Mouse (Mus musculus) layer of hippocampus, adult 9-10 months (tissue): ENCODE results near the gene 4930562C15Rik.

Experiments used
- DNase-seq: peaks from one replicate; pipeline ENCODE4 v3.0.0; 2022; ENCODE audit warnings: low spot score

4930562C15Rik gene

DNA sequence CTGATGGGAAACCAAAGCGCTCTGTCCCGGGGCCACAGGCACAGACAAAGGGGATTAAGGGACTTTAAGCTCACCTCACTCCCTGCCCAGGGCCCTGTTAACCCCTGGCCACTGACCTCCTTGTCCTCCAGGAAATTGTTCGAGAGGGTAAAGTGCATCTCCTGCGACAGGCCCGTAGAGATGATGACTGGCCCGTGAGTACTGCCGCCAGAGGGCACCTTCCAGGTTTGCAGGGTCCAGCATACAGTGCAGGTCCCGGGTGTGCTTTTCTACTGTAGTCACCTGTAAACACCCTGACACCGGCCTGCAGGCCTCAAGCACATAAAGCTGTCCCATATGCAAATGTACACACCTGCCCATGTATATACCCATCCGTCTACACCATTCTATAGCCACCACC is 26.2 kb downstream of the 4930562C15Rik start:
- no peak for DNase-seq

GRCm38 (mm10) chr16:4862863-4863483 is 27.8 kb downstream of the 4930562C15Rik start:
- DNase-seq = peak; percentile 58

DNA sequence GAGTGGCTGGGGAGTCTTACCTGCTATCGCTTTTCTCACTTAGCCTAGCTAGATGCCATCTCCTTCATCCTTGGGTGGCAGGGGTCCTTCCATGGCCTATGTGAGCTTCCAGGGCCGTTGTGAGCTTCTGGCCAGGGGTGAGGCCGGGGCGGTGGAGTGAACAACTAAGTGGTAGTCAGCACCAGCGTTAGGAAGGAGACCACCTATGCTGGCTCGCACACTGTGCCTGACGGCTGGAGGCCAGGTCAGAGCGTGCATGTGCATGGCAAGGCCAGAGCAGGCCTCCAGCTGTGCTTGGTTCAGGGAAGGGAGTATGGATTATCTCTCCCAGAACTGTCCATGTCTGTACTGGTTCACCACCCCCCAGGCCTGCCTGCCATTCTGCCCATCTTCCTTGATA is 28.5 kb downstream of the 4930562C15Rik start:
- DNase-seq = no peak

DNA sequence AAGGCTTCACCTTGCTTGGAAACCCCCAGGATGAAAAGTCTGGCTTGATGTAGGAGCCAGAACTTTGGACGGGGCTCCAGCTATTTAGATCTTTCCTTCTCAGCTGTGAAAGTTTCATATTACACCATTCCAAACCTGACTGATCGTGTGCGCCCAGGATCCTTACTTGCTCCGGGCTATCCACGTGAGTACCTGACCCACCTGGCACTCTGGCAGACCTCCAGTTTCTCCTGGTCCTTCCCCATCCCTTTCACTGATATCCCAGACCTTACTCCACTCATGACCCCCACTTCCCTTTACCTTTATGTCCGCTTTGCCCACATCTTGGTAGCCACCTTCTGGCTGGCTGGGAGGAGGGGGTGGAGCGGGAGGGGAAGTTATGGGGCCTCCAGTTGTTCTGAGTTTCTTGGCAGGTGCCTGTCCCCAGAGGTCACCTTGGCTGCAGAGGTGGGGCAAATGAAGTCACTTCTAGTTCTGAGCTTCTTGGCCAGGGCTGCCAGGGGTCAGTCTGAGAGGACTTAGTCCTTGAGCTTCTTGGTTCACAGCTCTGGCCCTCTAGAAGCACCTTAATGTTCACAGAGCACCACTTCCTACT is 31.0 kb downstream of the 4930562C15Rik start:
- DNase-seq = no peak

DNA sequence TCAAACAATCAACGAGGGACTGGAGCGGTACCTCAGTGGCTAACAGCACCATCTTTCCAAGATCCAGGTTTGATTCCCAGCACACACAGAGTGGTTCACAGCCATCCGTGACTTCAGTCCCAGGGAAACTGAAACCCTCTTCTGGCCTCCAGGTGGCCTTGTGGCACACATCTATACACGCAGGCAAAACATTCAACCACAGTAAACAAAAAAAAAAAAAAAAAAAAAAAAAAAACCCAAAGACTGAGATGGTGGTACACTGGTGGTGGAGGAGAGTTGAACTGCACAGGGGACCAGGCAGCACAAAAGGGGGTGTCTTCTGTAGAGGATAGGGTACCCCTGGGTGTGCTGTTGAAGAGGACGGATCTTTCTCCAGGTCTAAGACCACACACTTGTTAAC is 35.3 kb downstream of the 4930562C15Rik start:
- no peak for DNase-seq

GRCm38 (mm10) chr16:4871926-4872325 is 36.7 kb downstream of the 4930562C15Rik start:
- no peak for DNase-seq

DNA sequence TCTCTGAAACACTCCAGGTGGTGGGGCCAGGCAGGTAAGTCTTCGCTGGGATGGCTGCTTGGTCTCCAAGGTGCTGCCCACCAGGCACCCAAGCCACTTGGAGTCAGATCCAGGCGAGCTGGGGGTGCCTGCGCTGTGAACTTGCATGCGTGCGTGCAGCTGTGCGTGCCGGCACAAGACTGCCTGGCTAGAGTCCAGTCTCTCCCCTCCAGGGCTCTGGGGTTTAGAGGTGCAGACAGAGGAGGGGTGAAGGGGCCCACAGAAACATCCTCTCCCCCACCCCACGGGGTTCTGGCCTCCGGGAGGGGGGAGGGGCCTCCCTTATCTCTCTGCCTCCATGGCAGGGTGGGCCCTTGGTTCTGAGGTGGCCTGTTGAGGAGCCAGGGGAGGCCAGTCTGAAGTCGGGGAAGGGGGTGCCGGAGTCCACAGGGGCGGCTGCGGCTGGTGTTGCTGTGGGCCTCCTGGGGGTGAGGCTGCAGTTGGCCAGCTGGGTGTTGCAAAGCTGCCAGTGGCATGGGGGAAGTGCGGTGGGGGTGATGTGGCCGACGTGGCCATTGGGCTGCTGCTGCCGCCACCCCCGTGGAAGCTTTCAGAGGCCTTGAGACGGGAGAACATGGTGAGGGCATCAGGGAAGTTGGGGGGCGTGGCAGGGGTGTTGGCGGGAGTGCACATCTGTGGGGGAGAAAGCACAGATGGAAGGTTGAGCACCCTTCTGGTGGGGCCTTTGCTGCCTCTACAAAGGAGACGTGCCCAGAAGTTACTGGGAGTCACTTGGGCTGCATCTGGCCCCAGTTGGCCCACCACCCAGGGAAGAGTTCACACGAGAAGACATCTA is 40.2 kb downstream of the 4930562C15Rik start:
- no peak for DNase-seq

DNA sequence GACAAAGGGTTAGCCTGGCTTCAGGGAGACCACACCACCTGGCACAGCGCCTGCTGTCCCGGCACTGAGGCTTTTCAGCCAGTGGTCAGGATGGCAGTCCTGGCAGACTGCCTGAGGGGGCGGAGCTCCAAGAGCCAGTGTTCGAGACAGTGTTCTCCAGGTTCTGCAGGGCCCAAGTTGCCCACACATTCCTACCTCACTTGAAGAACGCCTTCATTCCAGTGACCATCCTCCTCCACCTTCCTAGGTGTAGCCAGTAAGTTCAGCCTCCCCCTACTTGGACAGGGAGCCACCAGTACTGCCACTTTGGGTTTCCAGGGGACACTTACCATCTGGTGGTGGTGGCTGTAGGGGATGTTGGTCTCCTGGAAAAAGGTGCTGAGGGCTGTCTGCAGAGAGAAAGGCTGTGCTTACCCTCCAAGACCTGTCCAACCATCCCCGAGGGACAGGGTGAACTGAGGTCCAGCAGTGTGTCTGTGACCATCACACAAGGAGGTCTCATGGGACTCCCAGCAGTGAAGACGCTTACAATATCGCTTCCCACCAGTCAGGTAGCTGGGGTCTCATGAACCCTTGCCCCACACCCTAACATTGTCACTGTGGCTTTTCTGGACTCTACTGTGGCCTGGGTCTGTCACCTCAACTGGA is 40.9 kb downstream of the 4930562C15Rik start:
- DNase-seq = no peak

DNA sequence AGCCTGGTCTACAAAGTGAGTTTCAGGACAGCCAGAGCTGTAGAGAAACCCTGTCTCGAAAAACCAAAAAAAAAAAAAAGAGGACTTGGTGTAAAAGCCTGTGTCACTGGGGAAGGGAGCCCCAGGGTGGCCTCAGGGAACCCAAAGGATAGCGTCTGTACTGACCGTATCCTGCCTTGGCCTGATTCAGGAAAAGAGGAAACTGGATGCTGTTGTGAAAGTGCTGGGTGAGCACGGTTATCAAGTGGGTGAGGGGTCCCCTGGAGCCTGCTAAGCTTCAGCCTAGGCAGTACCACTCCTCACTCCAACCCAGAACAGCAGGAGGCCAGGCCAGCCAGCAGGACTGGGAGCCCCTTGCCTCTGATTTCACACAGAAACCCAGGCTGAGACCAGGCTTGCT is 42.0 kb downstream of the 4930562C15Rik start:
- no peak for DNase-seq

GRCm38 (mm10) chr16:4877701-4878100 is 42.5 kb downstream of the 4930562C15Rik start:
- DNase-seq = no peak

DNA sequence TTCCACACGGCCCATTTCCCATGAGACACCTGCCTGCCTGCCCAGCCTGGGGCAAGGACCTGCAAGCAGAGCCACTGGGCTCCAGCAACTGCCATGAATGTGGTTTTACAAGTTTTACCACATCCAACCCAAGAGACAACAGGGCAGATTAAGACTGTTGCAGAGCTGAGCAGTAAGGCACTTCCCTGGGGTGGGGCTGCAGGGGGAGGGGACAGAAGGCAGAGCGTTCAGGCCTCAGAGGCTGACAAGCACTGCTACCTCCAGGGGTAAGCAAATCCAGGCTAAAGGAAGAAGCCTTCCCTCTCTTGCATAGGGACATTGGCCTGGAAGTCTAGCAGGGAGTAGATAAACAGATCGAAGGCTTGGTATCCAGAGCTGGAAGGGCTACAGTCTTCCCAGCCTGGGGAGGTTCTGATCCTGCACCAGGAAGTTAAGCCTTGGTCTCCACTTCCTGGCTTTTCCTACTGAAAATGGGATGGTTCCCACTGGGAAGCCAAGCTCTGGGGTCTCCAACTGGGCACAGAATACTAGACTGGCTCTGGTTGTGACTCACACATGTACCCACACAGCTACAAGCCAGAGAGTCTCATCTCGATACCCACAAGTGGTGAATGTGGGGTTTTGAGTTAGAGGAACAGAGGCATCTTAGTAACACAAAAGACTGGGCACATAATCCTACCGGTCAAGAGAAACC is 43.1 kb downstream of the 4930562C15Rik start:
- no peak for DNase-seq

DNA sequence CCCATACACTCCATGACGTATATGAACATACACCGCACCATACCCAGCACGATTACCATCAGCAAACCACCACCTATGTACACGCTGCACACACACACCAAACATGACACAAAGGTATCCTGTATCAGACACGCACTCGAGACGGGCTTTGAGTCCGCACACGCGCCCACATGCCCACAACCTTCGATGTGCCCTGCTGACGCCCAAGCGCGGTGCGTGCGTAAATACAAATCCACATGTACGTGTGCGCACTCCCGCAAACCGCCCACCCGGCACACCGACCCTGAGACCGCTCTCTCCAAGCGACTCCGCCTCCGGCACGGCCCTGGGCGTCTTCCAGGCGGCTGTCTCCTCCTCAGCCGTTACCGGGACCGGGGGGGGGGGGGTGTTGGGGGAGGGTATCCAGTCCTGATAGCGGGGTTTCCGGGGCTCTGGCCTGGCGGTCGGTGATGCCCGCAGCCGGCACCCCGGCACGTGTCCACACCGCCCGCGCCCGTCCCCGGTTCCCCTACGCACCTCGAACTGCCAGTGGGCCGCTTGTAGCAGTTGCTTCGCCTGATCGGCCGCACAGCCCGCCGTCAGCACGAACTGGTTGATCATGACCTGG is 44.0 kb downstream of the 4930562C15Rik start:
- no peak for DNase-seq

DNA sequence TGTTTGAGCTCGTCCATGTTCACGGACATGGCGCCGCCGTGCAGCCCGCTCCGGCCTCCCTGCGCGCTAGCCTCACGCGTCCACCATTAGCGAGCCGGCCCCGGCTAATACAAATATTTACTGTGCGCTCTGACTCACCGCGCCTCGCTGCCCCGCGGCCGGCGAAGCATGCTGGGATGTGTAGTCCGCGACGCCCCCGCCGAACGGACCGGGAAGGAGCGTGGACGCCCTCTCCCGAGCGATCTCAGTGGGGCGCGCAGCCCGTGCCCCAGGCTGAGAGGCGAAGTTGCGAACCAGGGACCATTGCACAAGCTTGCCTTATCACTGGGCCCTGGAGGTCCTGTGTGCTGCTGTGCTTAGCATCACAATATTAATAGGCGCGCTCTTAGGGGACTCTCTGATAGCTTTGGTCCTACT is 44.5 kb downstream of the 4930562C15Rik start:
- DNase-seq = peak; percentile 83

GRCm38 (mm10) chr16:4880136-4880825 is 45.1 kb downstream of the 4930562C15Rik start, which contains the start of gene Ubald1:
TSS of gene Ubald1 (minus strand) at chr16:4880315.
- peak; percentile 99 for DNase-seq

GRCm38 (mm10) chr16:4881400-4882351 is 46.5 kb downstream of the 4930562C15Rik start:
- DNase-seq = no peak

- DNase-seq = no peak
Measured at GRCm38 (mm10) chr16:4884930-4885329, 49.7 kb downstream of the 4930562C15Rik start.

DNA sequence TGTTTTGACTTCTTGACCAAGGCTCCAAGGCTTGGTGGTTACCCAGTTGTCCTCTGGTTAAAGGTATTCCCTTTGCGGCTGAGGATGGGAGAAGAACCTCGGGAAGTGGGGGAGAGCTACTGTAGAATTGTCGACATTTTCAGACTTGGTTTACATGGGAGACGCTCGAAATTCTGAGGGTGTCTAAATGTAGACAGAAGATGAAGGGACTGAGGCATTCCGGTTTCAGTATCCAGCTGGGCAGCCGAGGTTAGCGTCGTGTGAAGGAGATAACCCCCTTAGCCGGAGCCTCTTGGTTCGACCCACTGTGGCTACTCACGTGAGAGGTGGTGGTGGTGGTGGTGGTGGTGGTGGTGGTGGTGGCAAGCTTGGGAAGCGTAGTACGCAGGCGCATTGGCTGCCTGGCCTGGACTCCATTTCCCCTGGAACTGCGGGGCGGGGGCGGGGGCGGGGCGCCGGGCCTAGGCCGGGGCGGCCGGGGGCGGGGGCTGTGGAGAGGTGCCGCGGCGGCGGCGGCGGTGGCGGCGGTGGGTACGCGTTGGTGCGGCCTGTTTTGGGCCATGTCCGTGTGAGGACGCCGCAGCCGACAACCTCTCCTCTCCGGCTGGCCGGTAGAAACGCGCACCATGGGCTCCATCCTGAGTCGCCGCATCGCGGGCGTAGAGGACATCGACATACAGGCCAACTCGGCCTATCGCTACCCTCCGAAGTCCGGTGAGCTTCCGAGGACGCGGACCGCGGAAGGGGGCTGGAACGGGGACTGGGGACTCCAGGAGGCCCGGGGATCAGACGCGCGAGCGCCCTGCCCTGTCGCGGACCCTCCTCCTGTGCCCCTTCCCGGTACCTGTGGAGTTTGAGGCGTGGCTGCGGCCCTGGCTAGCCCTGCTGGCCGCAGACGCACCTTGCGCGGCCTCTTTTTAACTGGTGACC is 50.8 kb downstream of the 4930562C15Rik start, which contains the start of gene Mgrn1:
Gene Mgrn1, plus strand, starts transcription at position 490 of the 930 bp plus-strand sequence.
- no peak for DNase-seq

- no peak for DNase-seq
Measured at GRCm38 (mm10) chr16:4886690-4887020, 51.4 kb downstream of the 4930562C15Rik start.
